17 mouse cellular contexts compared by ENCODE assay signal in genomic region chr2:30655746-30656145, GRCm38 (mm10).
DNase-seq lines count a peak whose midpoint lies in the region; ATAC-seq and TF ChIP-seq lines count a peak whose summit lies in the region.
"Had no signal": no experiment of that assay in that cellular context is flagged by ENCODE, and none has a peak within 500 bp of the region (broad histone marks: within the 10 kb centered on the region; RNA-seq: fewer than 3 reads in every experiment).

No protein-coding gene starts in this region.

- no peak overlapping the region for H3K4me2 ChIP-seq in heart, embryonic 11.5 days
- no peak overlapping the region for H3K4me2 ChIP-seq in embryonic facial prominence, embryonic 11.5 days (ENCODE audit: low read depth, low read length)
- H3K4me2 ChIP-seq in midbrain, embryonic 14.5 days (ENCODE audit: low read length): no peak overlapping the region
- H3K4me2 ChIP-seq: embryonic facial prominence, embryonic 15.5 days; limb, embryonic 15.5 days had no signal

- peaks cover 94% of the 10 kb centered on the region for H3K4me1 ChIP-seq in heart, embryonic 10.5 days
- H3K4me1 ChIP-seq in heart, embryonic 11.5 days (ENCODE audit: control insufficient read depth, insufficient read depth, low read length): peaks cover 66% of the 10 kb centered on the region
- H3K4me1 ChIP-seq in embryonic facial prominence, embryonic 11.5 days (ENCODE audit: control insufficient read depth, insufficient read depth, low read length): peaks cover 42% of the 10 kb centered on the region
- peaks cover 86% of the 10 kb centered on the region for H3K4me1 ChIP-seq in midbrain, embryonic 14.5 days (ENCODE audit: control insufficient read depth, insufficient read depth, low read length)

- H3K36me3 ChIP-seq in heart, embryonic 10.5 days: no peaks in the 10 kb centered on the region
- H3K36me3 ChIP-seq in heart, embryonic 11.5 days (ENCODE audit: control insufficient read depth, insufficient read depth, low read length): no peaks in the 10 kb centered on the region
- H3K36me3 ChIP-seq in embryonic facial prominence, embryonic 11.5 days (replicated peaks; ENCODE audit: control insufficient read depth, insufficient read depth, low read depth, low read length): no peaks in the 10 kb centered on the region
- H3K36me3 ChIP-seq in midbrain, embryonic 14.5 days (ENCODE audit: control insufficient read depth, insufficient read depth, low read length): no peaks in the 10 kb centered on the region
- H3K36me3 ChIP-seq: embryonic facial prominence, embryonic 15.5 days; limb, embryonic 15.5 days had no signal

- no peak for DNase-seq in heart, embryonic 10.5 days (ENCODE audit: low spot score)
- DNase-seq in layer of hippocampus, adult 2 months (ENCODE audit: low spot score in 2 of 2): no peak
- DNase-seq in layer of hippocampus, adult 8-10 months (ENCODE audit: low spot score in 2 of 2): no peak
- no peak for DNase-seq in embryonic facial prominence, embryonic 11.5 days (ENCODE audit: low spot score)
- DNase-seq in midbrain, embryonic 14.5 days: no peak
- DNase-seq in cerebellum, adult 9-10 months: no peak
- no peak for DNase-seq in left cerebral cortex, postnatal 14 days (ENCODE audit: low spot score in 2 of 2)
- DNase-seq: adrenal gland, postnatal 14 days; B cell, adult 2 months; cerebellum, adult 11-12 months; kidney, adult 9 months; lung, postnatal 14 days; thymus, postnatal 36 days had no signal

- ATAC-seq in heart, embryonic 11.5 days (replicated peaks; ENCODE audit: insufficient number of reproducible peaks, low FRiP score, low TSS enrichment): no peak
- ATAC-seq in embryonic facial prominence, embryonic 11.5 days (replicated peaks; ENCODE audit: insufficient number of reproducible peaks, low FRiP score, low TSS enrichment, low read depth): no peak
- no peak for ATAC-seq in midbrain, embryonic 14.5 days (ENCODE audit: low FRiP score, low TSS enrichment)
- ATAC-seq: activated CD4-positive, CD25-positive, alpha-beta regulatory T cell, adult 4 months had no signal

- peak overlapping the region; percentile 98 for H3K27ac ChIP-seq in heart, embryonic 10.5 days
- H3K27ac ChIP-seq in heart, embryonic 11.5 days (ENCODE audit: low read depth, low read length): no peak overlapping the region
- peak overlapping the region; percentile 100 for H3K27ac ChIP-seq in layer of hippocampus, adult 2 months
- H3K27ac ChIP-seq in embryonic facial prominence, embryonic 11.5 days (replicated peaks; ENCODE audit: low read depth, low read length): 0 out of 2 replicates have a peak overlapping the region, but pooled peaks have one; percentile 8
- H3K27ac ChIP-seq in midbrain, embryonic 14.5 days (replicated peaks; ENCODE audit: low read depth, low read length): peak overlapping the region; percentile 100; the same call in 1 of the 2 replicates

- no peaks in the 10 kb centered on the region for H3K9me3 ChIP-seq in heart, embryonic 10.5 days
- no peaks in the 10 kb centered on the region for H3K9me3 ChIP-seq in heart, embryonic 11.5 days (replicated peaks; ENCODE audit: control insufficient read depth, low read length)
- no peaks in the 10 kb centered on the region for H3K9me3 ChIP-seq in embryonic facial prominence, embryonic 11.5 days (replicated peaks; ENCODE audit: control insufficient read depth, low read length)
- H3K9me3 ChIP-seq in midbrain, embryonic 14.5 days (ENCODE audit: control insufficient read depth, low read length): no peaks in the 10 kb centered on the region
- H3K9me3 ChIP-seq: embryonic facial prominence, embryonic 15.5 days; limb, embryonic 15.5 days had no signal

- no peak for TF ChIP-seq CTCF in layer of hippocampus, adult 2 months (conservative IDR thresholded peaks at IDR 0.05)

- intact Hi-C loops in left cerebral cortex, postnatal 14 days (cut with DNase I): loop anchor here (5.0 kb wide), 1 partner anchor 62 kb away; no protein-coding TSS in a partner anchor

- H3K4me3 ChIP-seq in heart, embryonic 10.5 days: no peak overlapping the region
- no peak overlapping the region for H3K4me3 ChIP-seq in heart, embryonic 11.5 days (ENCODE audit: low read depth, low read length)
- H3K4me3 ChIP-seq in layer of hippocampus, adult 2 months: no peak overlapping the region
- H3K4me3 ChIP-seq in embryonic facial prominence, embryonic 11.5 days (ENCODE audit: low read depth, low read length): no peak overlapping the region
- H3K4me3 ChIP-seq in midbrain, embryonic 14.5 days (replicated peaks; ENCODE audit: low read depth, low read length): no peak overlapping the region
- H3K4me3 ChIP-seq: embryonic facial prominence, embryonic 15.5 days; limb, embryonic 15.5 days had no signal

- WGBS in heart, embryonic 10.5 days: 75% methylated on average over 5 of the region's 5 CpGs
- WGBS in heart, embryonic 11.5 days (ENCODE audit: insufficient replicate concordance): 83% methylated on average over 5 of the region's 5 CpGs
- WGBS in embryonic facial prominence, embryonic 11.5 days: 85% methylated on average over 5 of the region's 5 CpGs
- WGBS in midbrain, embryonic 14.5 days: 88% methylated on average over 5 of the region's 5 CpGs

- no peaks in the 10 kb centered on the region for H3K27me3 ChIP-seq in heart, embryonic 10.5 days (ENCODE audit: insufficient read depth, poor library complexity, severe bottlenecking)
- H3K27me3 ChIP-seq in heart, embryonic 11.5 days (ENCODE audit: control insufficient read depth, insufficient read depth, low read length): no peaks in the 10 kb centered on the region
- no peaks in the 10 kb centered on the region for H3K27me3 ChIP-seq in embryonic facial prominence, embryonic 11.5 days (ENCODE audit: control insufficient read depth, insufficient read depth, low read length)
- H3K27me3 ChIP-seq in midbrain, embryonic 14.5 days (ENCODE audit: control insufficient read depth, insufficient read depth, low read length): no peaks in the 10 kb centered on the region
- H3K27me3 ChIP-seq: embryonic facial prominence, embryonic 15.5 days; limb, embryonic 15.5 days had no signal

- no peak overlapping the region for H3K9ac ChIP-seq in heart, embryonic 11.5 days (ENCODE audit: low read depth, low read length)
- no peak overlapping the region for H3K9ac ChIP-seq in embryonic facial prominence, embryonic 11.5 days (replicated peaks; ENCODE audit: low read length)
- no peak overlapping the region for H3K9ac ChIP-seq in midbrain, embryonic 14.5 days (replicated peaks; ENCODE audit: low read length)
- H3K9ac ChIP-seq: embryonic facial prominence, embryonic 15.5 days; limb, embryonic 15.5 days had no signal
